ENCODE assay signal across 34 mouse cellular contexts in the genomic region with DNA sequence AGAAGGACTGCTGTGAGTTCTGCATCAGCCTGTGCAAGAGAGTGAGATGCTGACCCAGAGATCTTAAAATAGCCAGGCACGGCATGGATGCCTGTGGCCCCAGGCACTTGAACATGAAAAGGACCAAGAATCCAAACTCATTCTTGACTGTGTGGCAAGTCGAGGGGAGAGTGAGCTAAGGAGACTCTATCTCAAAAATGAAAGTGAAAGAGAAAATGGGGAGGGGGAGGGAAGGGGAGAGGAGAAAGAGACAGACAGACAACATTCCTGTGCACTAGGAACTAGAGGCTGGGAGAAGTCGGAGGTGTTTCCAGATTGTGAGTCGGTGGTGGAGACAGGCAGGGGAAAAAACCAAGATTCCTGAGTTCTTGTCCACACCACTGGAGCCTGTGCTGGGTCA. TPM values are rescaled to one million over a fixed set of nuclear protein-coding genes. Genes with fewer than 3 reads are reported as not detected.
DNase-seq lines count a peak whose midpoint lies in the region; ATAC-seq lines count a peak whose summit lies in the region.
"Had no signal": no experiment of that assay in that cellular context is flagged by ENCODE, and none has a peak within 500 bp of the region (broad histone marks: within the 10 kb centered on the region; RNA-seq: fewer than 3 reads in every experiment).

No protein-coding gene starts in this region.

- no peak overlapping the region for H3K9ac ChIP-seq in heart, embryonic 14.5 days (ENCODE audit: low read length)
- H3K9ac ChIP-seq: embryonic facial prominence, embryonic 13.5 days; forebrain, postnatal 0 days; hindbrain, embryonic 14.5 days; liver, embryonic 14.5 days; lung, embryonic 14.5 days had no signal

- H3K27ac ChIP-seq in heart, embryonic 14.5 days (replicated peaks in 1 of 2; ENCODE audit: control insufficient read depth in 1 of 2, insufficient read depth in 1 of 2, low read depth in 2 of 2, low read length in 2 of 2), result peak overlapping the region; percentile 3 to 70
- H3K27ac ChIP-seq: embryonic facial prominence, embryonic 13.5 days; forebrain, embryonic 10.5 days; hindbrain, embryonic 14.5 days; liver, embryonic 14.5 days had no signal

- H3K27me3 ChIP-seq in heart, embryonic 14.5 days (ENCODE audit: control insufficient read depth, insufficient read depth, low read length), result no peaks in the 10 kb centered on the region; the same call in 1 of the 2 replicates
- H3K27me3 ChIP-seq in megakaryocyte, embryonic 14.5 days (replicated peaks), result peaks cover 85% of the 10 kb centered on the region
- H3K27me3 ChIP-seq: embryonic facial prominence, embryonic 13.5 days; Patski had no signal

- no peaks in the 10 kb centered on the region for H3K36me3 ChIP-seq in heart, embryonic 14.5 days (ENCODE audit: control insufficient read depth, insufficient read depth, low read length)
- no peaks in the 10 kb centered on the region for H3K36me3 ChIP-seq in megakaryocyte, embryonic 14.5 days (replicated peaks; ENCODE audit: low read length)
- H3K36me3 ChIP-seq: embryonic facial prominence, embryonic 13.5 days; forebrain, embryonic 10.5 days had no signal

- H3K4me1 ChIP-seq in heart, embryonic 14.5 days (ENCODE audit: control insufficient read depth in 2 of 2, insufficient read depth in 2 of 2, low read length in 2 of 2), result peaks cover 14 to 23% of the 10 kb centered on the region in 2 experiments
- H3K4me1 ChIP-seq in megakaryocyte, embryonic 14.5 days, result peaks cover 14% of the 10 kb centered on the region

- no peaks in the 10 kb centered on the region for H3K9me3 ChIP-seq in heart, embryonic 14.5 days (ENCODE audit: control insufficient read depth, low read length)
- H3K9me3 ChIP-seq in megakaryocyte, embryonic 14.5 days, result peaks cover 3% of the 10 kb centered on the region; the same call in 1 of the 2 replicates
- H3K9me3 ChIP-seq: embryonic facial prominence, embryonic 13.5 days; forebrain, embryonic 10.5 days had no signal

- no peak overlapping the region for H3K4me3 ChIP-seq in heart, embryonic 14.5 days (ENCODE audit: control insufficient read depth in 1 of 2, insufficient read depth in 1 of 2, low read depth in 1 of 2, low read length in 2 of 2)
- peak overlapping the region; percentile 54 for H3K4me3 ChIP-seq in megakaryocyte, embryonic 14.5 days (replicated peaks)
- H3K4me3 ChIP-seq: embryonic facial prominence, embryonic 13.5 days; forebrain, embryonic 10.5 days had no signal

- H3K4me2 ChIP-seq in heart, embryonic 14.5 days (ENCODE audit: low read length), result peak overlapping the region; percentile 37
- H3K4me2 ChIP-seq: embryonic facial prominence, embryonic 13.5 days; hindbrain, embryonic 14.5 days; lung, embryonic 14.5 days had no signal

- intact Hi-C loops in heart, postnatal 14 days (cut with DNase I), result no loop called here

- 16% methylated on average over 4 of the region's 4 CpGs for WGBS in heart, embryonic 14.5 days

- peak; percentile 17 for DNase-seq in CD4-positive, CD25-positive, alpha-beta regulatory T cell, adult 2 months (ENCODE audit: low read depth, low spot score)
- no peak for DNase-seq in heart, postnatal 14 days
- DNase-seq in naive thymus-derived CD4-positive, alpha-beta T cell, adult 2 months (ENCODE audit: low read depth), result peak; percentile 23
- no peak for DNase-seq in cerebellum, postnatal 36 days
- DNase-seq: adrenal gland, postnatal 14 days; cerebellum, adult 11-12 months; cerebellum, adult 9-11 months; forebrain, postnatal 0 days; kidney, adult 11 months; kidney, postnatal 25 days; liver; lung, embryonic 14.5 days; midbrain, embryonic 14.5 days; right cerebral cortex, postnatal 25 days; spleen, adult 18-20 months; thymus, postnatal 25 days had no signal

- no peak for ATAC-seq in CD4-positive, CD25-positive, alpha-beta regulatory T cell, adult 4 months
- ATAC-seq in heart, embryonic 14.5 days (ENCODE audit: insufficient number of reproducible peaks, insufficient read depth, low FRiP score, low read depth), result no peak
- ATAC-seq in megakaryocyte, adult 5-6 weeks (ENCODE audit: poor library complexity, severe bottlenecking), result no peak
- ATAC-seq: forebrain, postnatal 0 days; inflammation-experienced regulatory T-cells, adult 6 months; Patski had no signal

RNA-seq across cellular contexts. Expression of a gene that starts 23.9 kb away (rescaled TPM):
- polyA plus RNA-seq in CD4-positive, CD25-positive, alpha-beta regulatory T cell, adult 4 months (2017; shearing (Covaris generic)), result under 1 TPM in 1 of 2 experiments, not detected in 1; 0.18 TPM
- polyA plus RNA-seq in heart, embryonic 14.5 days (2014; fragmentation: Nextera tagmentation; extraction: Ambion mirVana), result 0.20 and 0.43 TPM in 2 replicates
- total RNA-seq in heart, postnatal 14 days (2021), result under 1 TPM; 0.17 TPM
- not detected in 2 replicates for polyA plus RNA-seq in megakaryocyte, embryonic 14.5 days (2012; ENCODE audit: insufficient read depth, low replicate concordance)
- not detected in 2 replicates for total RNA-seq in megakaryocyte, adult 5-6 weeks (2015)
- total RNA-seq in megakaryocyte, adult 5-6 weeks (2017), result not detected in 2 replicates
- total RNA-seq: common myeloid progenitor, adult 5-6 weeks; forebrain, postnatal 0 days; gastrocnemius, adult 8-10 months; gastrocnemius, postnatal 4 days; hematopoietic stem cell, adult 5-6 weeks; megakaryocyte progenitor cell, adult 5-6 weeks; monocyte, adult 5-6 weeks; neutrophil, adult 5-6 weeks had no signal
- polyA plus RNA-seq: inflammation-experienced regulatory T-cells, adult 6 months had no signal

RNA-seq across cellular contexts. Expression of a gene that starts 54.5 kb away (rescaled TPM):
- polyA plus RNA-seq in CD4-positive, CD25-positive, alpha-beta regulatory T cell, adult 4 months (2017; shearing (Covaris generic)), result 10 to 100 TPM in 1 of 2 experiments, 1 to 10 TPM in 1; 6.5 to 14.3 TPM
- polyA plus RNA-seq in heart, embryonic 14.5 days (2014; fragmentation: Nextera tagmentation; extraction: Ambion mirVana), result 11.1 and 11.4 TPM in 2 replicates
- 10 to 100 TPM; 11.6 to 14.6 TPM for total RNA-seq in heart, postnatal 14 days (2021)
- 1.7 and 2.0 TPM in 2 replicates for polyA plus RNA-seq in megakaryocyte, embryonic 14.5 days (2012; ENCODE audit: insufficient read depth, low replicate concordance)
- total RNA-seq in megakaryocyte, adult 5-6 weeks (2015), result 2.2 and 2.6 TPM in 2 replicates
- total RNA-seq in megakaryocyte, adult 5-6 weeks (2017), result 2.9 and 4.3 TPM in 2 replicates

RNA-seq across cellular contexts. Expression of a gene that starts 57.5 kb away (rescaled TPM):
- polyA plus RNA-seq in CD4-positive, CD25-positive, alpha-beta regulatory T cell, adult 4 months (2017; shearing (Covaris generic)), result not detected
- polyA plus RNA-seq in heart, embryonic 14.5 days (2014; fragmentation: Nextera tagmentation; extraction: Ambion mirVana), result 4.7 and 6.8 TPM in 2 replicates
- 10 to 100 TPM; 48.2 to 51.1 TPM for total RNA-seq in heart, postnatal 14 days (2021)
- polyA plus RNA-seq in megakaryocyte, embryonic 14.5 days (2012; ENCODE audit: insufficient read depth, low replicate concordance), result not detected in 2 replicates
- total RNA-seq in megakaryocyte, adult 5-6 weeks (2015), result not detected in 2 replicates
- total RNA-seq in megakaryocyte, adult 5-6 weeks (2017), result not detected in 2 replicates
- total RNA-seq: common myeloid progenitor, adult 5-6 weeks; hematopoietic stem cell, adult 5-6 weeks; megakaryocyte progenitor cell, adult 5-6 weeks; monocyte, adult 5-6 weeks; neutrophil, adult 5-6 weeks had no signal
- polyA plus RNA-seq: inflammation-experienced regulatory T-cells, adult 6 months; limb, embryonic 11.5 days; Patski had no signal

Comparison
In these comparisons a context has a peak if more than half of its experiments do, and no peak if none do; other contexts are left out.
1. DNase-seq: peak in CD4-positive, CD25-positive, alpha-beta regulatory T cell, adult 2 months (single experiment) and naive thymus-derived CD4-positive, alpha-beta T cell, adult 2 months (single experiment); none in heart, postnatal 14 days (0 of 2) and cerebellum, postnatal 36 days (0 of 2).